Mouse (Mus musculus) naive thymus-derived CD4-positive, alpha-beta T cell, adult 5 months (primary cell): ENCODE data around the gene Top1. TPM values are rescaled to one million over a fixed set of nuclear protein-coding genes. Genes with fewer than 3 reads are reported as not detected.

ENCODE experiments used
- polyA plus RNA-seq: library from polyadenylated mRNA; unstranded; fragments of 100-300 nt; shearing (Covaris generic); gene quantifications from one replicate; pipeline ENCODE4 v1.2.1, GENCODE M21; 2017

Top1 gene
- 91.8 TPM for polyA plus RNA-seq

GRCm38 (mm10) chr2:160645614-160646137 is at the start of gene Top1:
TSS of gene Top1 (plus strand) at chr2:160645888.

GRCm38 (mm10) chr2:160731117-160731838 is 85.6 kb downstream of the Top1 start, which contains the start of gene Plcg1:
TSS of gene Plcg1 (plus strand) at chr2:160731300.

Other genes starting within 250 kb of the Top1 start
- gene Plcg1, start 85.4 kb downstream of the Top1 start, polyA plus RNA-seq: 230 TPM
- 16.6 TPM for gene Zhx3, start 227.1 kb downstream of the Top1 start, polyA plus RNA-seq
- not detected for gene Lpin3, start 234.8 kb downstream of the Top1 start, polyA plus RNA-seq